Mouse (Mus musculus): ENCODE measurements around the gene Suco. TPM values are rescaled to one million over a fixed set of nuclear protein-coding genes. Genes with fewer than 3 reads are reported as not detected.
A peak's percentile ranks its signal among the peaks of the same experiment; 100 is the strongest.

The Suco gene
- polyA plus RNA-seq, 2 experiments, result 6.9 to 11.1 TPM

DNA sequence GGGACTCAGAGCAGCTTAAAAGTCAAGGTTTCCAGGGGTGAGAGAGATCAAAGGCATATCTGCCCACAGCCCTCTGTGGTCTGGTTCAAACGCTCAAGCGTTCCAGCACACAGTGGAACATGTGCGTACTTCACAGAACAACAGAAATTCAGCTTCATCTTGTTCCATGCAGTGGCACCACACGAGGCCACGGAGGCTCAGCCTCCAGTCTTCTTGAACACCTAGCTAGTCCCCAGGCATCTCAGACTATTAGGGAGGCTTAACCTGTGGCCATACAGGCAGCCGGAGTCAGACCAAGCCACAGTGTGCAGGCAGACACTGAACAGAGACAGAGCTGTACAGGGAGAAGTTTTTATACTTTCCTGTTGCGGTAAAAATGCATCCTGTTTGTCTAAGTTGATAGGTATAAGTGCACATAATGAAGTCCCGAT, 71.9 kb downstream of the Suco start:
- Histone ChIP-seq H3K27me3 (ENCODE audit: control insufficient read depth, insufficient read depth, low read length) (no peaks in the 10 kb centered on the region), H3K9me3 (ENCODE audit: control insufficient read depth, low read length) (no peaks in the 10 kb centered on the region), H3K4me3 (ENCODE audit: insufficient read depth in 1 of 2, low read depth in 2 of 2, low read length in 2 of 2) (no peak overlapping the region), H3K9ac (replicated peaks) (no peak overlapping the region), H3K27ac (no peak overlapping the region), H3K4me2 (ENCODE audit: low read depth) (no peak overlapping the region), H3K4me1 (replicated peaks; ENCODE audit: control insufficient read depth in 2 of 2, insufficient read depth in 2 of 2, low read length in 1 of 2) (peaks cover 4 to 8% of the 10 kb centered on the region in 2 experiments), H3K36me3 (replicated peaks; ENCODE audit: control insufficient read depth, insufficient read depth, low read depth) (no peaks in the 10 kb centered on the region)
- 70% methylated on average over 8 of the region's 8 CpGs for WGBS (ENCODE audit: insufficient replicate concordance)
- TF ChIP-seq EP300 (IDR thresholded peaks at IDR 0.05; ENCODE audit: low read depth) (no peak), CTCF (IDR thresholded peaks at IDR 0.05; ENCODE audit: low read depth) (no peak)
- ATAC-seq (ENCODE audit: insufficient read depth) (no peak), DNase-seq (ENCODE audit: low read depth in 3 of 3, low spot score in 3 of 3) (no peak)

DNA sequence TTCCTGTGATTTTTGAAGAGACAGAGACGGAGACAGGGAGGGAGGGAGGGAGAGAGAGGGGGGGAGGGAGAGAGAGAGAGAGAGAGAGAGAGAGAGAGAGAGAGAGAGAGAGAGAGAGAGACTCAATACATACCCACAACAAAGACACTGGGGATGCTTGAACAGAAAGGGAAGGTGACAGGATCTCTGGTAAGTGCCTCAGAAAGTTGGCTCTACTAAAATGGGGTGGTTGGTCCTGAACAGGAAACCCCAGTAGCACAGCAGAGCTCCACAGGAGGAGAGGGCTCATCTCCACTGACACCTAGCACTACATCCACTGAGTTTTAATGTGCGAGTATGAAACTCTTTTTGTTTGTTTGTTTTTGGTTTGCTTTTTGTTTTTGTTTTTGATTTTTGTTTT, 75.2 kb downstream of the Suco start:
- Histone ChIP-seq H3K9ac (replicated peaks) (no peak overlapping the region), H3K27me3 (ENCODE audit: control insufficient read depth, insufficient read depth, low read length) (no peaks in the 10 kb centered on the region), H3K4me2 (ENCODE audit: low read depth) (no peak overlapping the region), H3K4me3 (ENCODE audit: insufficient read depth in 1 of 2, low read depth in 2 of 2, low read length in 2 of 2) (no peak overlapping the region), H3K36me3 (replicated peaks; ENCODE audit: control insufficient read depth, insufficient read depth, low read depth) (no peaks in the 10 kb centered on the region), H3K27ac (no peak overlapping the region), H3K4me1 (replicated peaks; ENCODE audit: control insufficient read depth in 2 of 2, insufficient read depth in 2 of 2, low read length in 1 of 2) (peaks cover 5 to 10% of the 10 kb centered on the region in 2 experiments), H3K9me3 (ENCODE audit: control insufficient read depth, low read length) (no peaks in the 10 kb centered on the region)
- no peak for DNase-seq (ENCODE audit: low read depth in 3 of 3, low spot score in 3 of 3)
- no peak for ATAC-seq (ENCODE audit: insufficient read depth)
- 64% methylated on average over 2 of the region's 2 CpGs for WGBS (ENCODE audit: insufficient replicate concordance)
- TF ChIP-seq CTCF (IDR thresholded peaks at IDR 0.05; ENCODE audit: low read depth) (no peak), EP300 (IDR thresholded peaks at IDR 0.05; ENCODE audit: low read depth) (no peak)

DNA sequence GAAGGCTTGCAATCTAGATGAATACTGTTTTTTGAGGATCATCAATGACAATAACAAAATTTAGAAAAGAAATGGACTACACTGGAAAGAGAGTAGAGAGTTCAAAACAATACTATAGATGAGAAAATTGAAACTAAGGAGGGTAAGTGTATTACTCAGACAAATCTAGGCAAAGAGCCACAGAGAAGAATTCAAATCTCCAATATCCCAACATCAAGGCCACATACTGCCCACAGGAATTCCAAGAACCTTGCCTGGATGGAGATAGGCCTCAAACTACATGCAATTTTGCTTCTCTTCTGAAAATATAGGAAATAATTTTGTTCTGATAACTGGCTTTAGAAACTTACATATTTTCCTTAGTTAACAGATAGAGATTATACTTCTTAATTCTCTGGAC, 76.2 kb downstream of the Suco start:
- H3K4me3 ChIP-seq (ENCODE audit: insufficient read depth in 1 of 2, low read depth in 2 of 2, low read length in 2 of 2), result no peak overlapping the region
- H3K4me1 ChIP-seq (replicated peaks; ENCODE audit: control insufficient read depth in 2 of 2, insufficient read depth in 2 of 2, low read length in 1 of 2), result peaks cover 5 to 10% of the 10 kb centered on the region in 2 experiments
- no peak overlapping the region for H3K9ac ChIP-seq (replicated peaks)
- no peak overlapping the region for H3K27ac ChIP-seq
- no peaks in the 10 kb centered on the region for H3K27me3 ChIP-seq (ENCODE audit: control insufficient read depth, insufficient read depth, low read length)
- H3K9me3 ChIP-seq (ENCODE audit: control insufficient read depth, low read length), result no peaks in the 10 kb centered on the region
- ATAC-seq (ENCODE audit: insufficient read depth) (no peak), DNase-seq (ENCODE audit: low read depth in 3 of 3, low spot score in 3 of 3) (no peak)
- H3K36me3 ChIP-seq (replicated peaks; ENCODE audit: control insufficient read depth, insufficient read depth, low read depth), result no peaks in the 10 kb centered on the region
- no peak for TF ChIP-seq CTCF (IDR thresholded peaks at IDR 0.05; ENCODE audit: low read depth)
- TF ChIP-seq EP300 (IDR thresholded peaks at IDR 0.05; ENCODE audit: low read depth), result no peak
- H3K4me2 ChIP-seq (ENCODE audit: low read depth), result no peak overlapping the region

DNA sequence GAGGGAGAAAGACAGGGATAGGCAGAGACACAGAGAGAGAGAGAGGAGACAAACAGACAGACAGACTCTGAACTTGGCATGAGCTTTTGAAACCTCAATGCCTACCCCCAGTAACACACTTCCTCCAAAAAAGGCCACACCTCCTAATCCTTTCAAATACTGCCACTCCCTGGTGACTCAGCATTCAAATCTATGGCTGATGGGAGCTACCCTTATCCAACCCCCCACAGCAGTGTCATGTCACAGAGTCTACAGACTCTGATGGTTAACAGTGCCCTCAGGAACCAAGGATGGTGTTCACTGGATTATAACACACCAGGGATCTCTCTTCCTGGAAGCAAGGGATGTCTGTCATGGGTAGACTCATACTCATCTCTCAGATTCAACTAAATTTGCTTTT, 76.7 kb downstream of the Suco start:
- no peak overlapping the region for H3K4me3 ChIP-seq (ENCODE audit: insufficient read depth in 1 of 2, low read depth in 2 of 2, low read length in 2 of 2)
- DNase-seq (ENCODE audit: low read depth in 3 of 3, low spot score in 3 of 3), result peak; percentile 41 to 64 (median 52)
- no peak overlapping the region for H3K27ac ChIP-seq
- H3K4me1 ChIP-seq (replicated peaks; ENCODE audit: control insufficient read depth in 2 of 2, insufficient read depth in 2 of 2, low read length in 1 of 2), result peaks cover 8 to 12% of the 10 kb centered on the region in 2 experiments
- no peaks in the 10 kb centered on the region for H3K27me3 ChIP-seq (ENCODE audit: control insufficient read depth, insufficient read depth, low read length)
- peak; percentile 80 for ATAC-seq (ENCODE audit: insufficient read depth)
- no peak overlapping the region for H3K9ac ChIP-seq (replicated peaks)
- H3K36me3 ChIP-seq (replicated peaks; ENCODE audit: control insufficient read depth, insufficient read depth, low read depth), result no peaks in the 10 kb centered on the region
- H3K9me3 ChIP-seq (ENCODE audit: control insufficient read depth, low read length), result no peaks in the 10 kb centered on the region
- H3K4me2 ChIP-seq (ENCODE audit: low read depth), result no peak overlapping the region
- TF ChIP-seq EP300 (IDR thresholded peaks at IDR 0.05; ENCODE audit: low read depth) (no peak; the same call in 1 of the 2 replicates), CTCF (IDR thresholded peaks at IDR 0.05; ENCODE audit: low read depth) (no peak)

DNA sequence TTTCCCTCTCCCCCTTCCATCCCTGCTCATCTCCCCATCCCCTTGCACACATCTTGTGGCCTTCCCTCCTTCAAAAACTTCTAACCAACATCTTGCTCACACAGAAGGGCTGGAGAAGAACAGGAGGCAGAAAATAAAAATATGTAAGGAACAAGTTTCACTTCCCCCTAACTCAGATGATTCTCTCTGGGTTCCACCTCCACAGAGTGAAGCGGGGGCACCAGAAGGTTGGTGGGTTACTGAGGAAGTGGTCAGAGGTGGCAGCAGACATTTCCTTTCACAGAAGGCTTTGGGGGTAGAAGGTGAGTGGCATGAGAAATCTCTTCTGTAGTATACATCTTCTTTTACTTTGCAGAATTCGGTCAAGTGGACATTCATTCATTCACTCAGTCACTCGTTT, 77.6 kb downstream of the Suco start:
- Histone ChIP-seq H3K9ac (replicated peaks) (no peak overlapping the region), H3K27me3 (ENCODE audit: control insufficient read depth, insufficient read depth, low read length) (no peaks in the 10 kb centered on the region), H3K36me3 (replicated peaks; ENCODE audit: control insufficient read depth, insufficient read depth, low read depth) (no peaks in the 10 kb centered on the region), H3K4me3 (ENCODE audit: insufficient read depth in 1 of 2, low read depth in 2 of 2, low read length in 2 of 2) (no peak overlapping the region), H3K27ac (no peak overlapping the region), H3K4me1 (replicated peaks; ENCODE audit: control insufficient read depth in 2 of 2, insufficient read depth in 2 of 2, low read length in 1 of 2) (peaks cover 16 to 19% of the 10 kb centered on the region in 2 experiments), H3K9me3 (ENCODE audit: control insufficient read depth, low read length) (no peaks in the 10 kb centered on the region), H3K4me2 (ENCODE audit: low read depth) (no peak overlapping the region)
- DNase-seq (ENCODE audit: low read depth in 3 of 3, low spot score in 3 of 3), result no peak
- ATAC-seq (ENCODE audit: insufficient read depth), result no peak
- TF ChIP-seq CTCF (IDR thresholded peaks at IDR 0.05; ENCODE audit: low read depth), result no peak
- no peak for TF ChIP-seq EP300 (IDR thresholded peaks at IDR 0.05; ENCODE audit: low read depth)
- 68% methylated on average over 3 of the region's 3 CpGs for WGBS (ENCODE audit: insufficient replicate concordance)
